Mouse (Mus musculus): ENCODE data around the gene Cyp3a41b.
"Not testable (repeated sequence)": the region's sequence is repeated elsewhere in the genome, so short reads cannot be mapped to it uniquely, and the experiment has no call there.

The Cyp3a41b gene

DNA sequence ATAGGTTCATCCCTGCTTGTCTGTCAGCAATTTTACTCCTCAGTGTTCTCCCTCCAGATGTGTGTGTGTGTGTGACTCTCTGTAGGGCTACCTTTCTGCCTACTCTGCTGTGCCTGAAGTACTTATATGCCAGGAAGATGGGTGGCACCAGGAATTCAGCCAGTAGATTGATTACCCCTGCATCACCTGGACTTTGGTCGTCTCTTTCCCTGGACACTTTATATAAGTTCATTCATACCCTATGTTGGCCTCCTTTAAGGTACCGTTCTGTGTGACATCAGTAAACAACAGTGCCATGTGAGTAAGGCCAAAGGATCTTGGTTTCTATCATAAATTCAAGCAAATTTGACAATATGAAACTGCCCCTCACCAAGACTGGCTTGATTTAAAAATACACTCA lies at the start of gene Cyp3a41b:
TSS of gene Cyp3a41b (minus strand) at position 101 of the 400 bp plus-strand sequence.
- not testable (repeated sequence) for DNase-seq

DNA sequence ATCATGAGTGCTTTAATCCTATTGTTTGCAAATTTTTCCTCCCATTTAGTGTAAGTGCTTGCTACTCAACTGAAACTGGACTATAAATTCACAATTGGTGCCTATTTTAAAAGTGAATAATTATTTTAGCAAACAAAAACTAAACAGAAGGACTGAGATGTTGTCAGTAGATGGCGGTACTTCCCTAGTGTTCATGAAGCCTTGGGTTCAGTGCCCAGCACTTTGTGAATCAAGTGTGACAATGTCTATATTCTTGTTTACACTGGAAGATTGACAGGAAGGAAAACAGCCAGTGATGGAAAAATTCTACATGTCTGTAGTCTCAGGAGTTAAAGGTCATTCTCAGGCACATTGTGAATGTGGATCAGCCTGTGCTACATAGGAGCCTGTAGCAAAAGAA lies 47.8 kb upstream of the Cyp3a41b start:
- DNase-seq, result not testable (repeated sequence)

DNA sequence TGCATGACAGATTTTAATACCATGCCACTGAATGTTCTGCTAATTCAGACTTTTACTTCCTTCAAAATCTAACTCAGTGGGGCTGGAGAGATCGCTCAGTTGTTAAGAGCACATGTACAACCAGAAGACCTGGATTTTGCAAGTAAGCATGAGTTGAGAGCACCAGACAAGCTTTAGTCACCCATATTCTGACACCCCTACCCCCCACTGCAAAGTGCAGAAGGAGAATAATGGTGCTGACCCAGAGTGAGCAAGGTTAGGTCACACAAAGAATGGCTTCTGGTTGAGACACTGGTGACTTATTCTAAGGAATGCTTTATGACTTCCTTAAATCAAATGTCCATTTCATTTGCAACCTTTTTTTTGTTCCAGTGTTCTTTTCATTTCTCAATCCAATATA lies 20.4 kb upstream of the Cyp3a41b start:
- DNase-seq, result not testable (repeated sequence)

DNA sequence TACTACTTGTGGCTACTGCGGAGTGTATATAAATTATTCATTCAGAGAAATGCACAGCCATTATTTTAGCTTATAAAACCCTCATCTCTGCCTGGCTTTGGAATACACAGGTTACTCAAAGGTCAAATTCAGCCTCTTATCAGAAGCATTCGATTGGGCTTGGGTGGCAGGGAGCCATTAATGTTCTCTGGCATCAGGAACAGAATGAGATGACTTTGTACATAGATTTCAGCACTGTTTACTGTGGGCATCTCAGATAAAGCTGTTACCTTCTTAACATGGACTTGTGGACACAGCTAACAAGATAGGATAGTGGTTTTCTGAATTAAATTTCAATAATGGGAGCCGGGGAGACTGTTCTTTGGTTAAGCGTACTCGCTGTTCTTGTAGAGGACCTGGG lies 13.3 kb upstream of the Cyp3a41b start:
- not testable (repeated sequence) for DNase-seq

DNA sequence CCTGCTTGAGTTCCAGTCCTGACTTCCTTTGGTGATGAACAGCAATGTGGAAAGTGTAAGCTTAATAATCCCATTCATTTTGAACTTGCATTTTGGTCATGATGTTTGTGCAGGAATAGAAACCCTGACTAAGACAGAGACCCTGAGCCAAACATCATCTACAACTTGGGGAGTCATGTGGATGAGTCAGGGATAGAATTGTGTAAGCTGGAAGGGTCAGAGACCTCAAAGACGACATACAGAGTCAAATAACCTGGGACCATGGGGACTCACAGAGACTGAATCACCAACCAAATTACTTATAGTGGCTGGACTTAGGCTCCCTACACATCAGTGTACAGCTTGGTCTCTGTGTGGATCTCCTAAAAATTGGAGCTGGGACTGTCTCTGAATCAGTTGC lies 7.2 kb downstream of the Cyp3a41b start:
- DNase-seq, result not testable (repeated sequence)

DNA sequence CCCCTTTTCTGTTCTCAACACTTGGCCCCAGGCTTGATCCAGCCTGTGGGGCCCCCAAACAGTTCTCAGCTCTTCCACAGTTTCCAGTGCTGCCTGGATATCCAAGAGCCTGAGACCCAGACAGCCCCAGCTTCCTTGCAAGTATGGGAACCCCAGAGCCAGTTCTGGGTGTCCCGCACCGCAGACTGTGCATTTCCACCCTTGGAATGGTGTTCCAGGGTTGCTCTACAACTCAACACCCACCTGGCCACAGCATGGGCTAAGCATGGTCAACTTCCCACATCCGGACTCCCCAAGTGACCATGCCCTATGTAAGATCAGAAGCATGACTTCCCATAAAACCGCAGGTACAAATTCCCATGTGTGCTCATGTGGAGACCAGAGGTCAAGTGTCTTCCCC lies 8.9 kb downstream of the Cyp3a41b start:
- DNase-seq, result not testable (repeated sequence)

DNA sequence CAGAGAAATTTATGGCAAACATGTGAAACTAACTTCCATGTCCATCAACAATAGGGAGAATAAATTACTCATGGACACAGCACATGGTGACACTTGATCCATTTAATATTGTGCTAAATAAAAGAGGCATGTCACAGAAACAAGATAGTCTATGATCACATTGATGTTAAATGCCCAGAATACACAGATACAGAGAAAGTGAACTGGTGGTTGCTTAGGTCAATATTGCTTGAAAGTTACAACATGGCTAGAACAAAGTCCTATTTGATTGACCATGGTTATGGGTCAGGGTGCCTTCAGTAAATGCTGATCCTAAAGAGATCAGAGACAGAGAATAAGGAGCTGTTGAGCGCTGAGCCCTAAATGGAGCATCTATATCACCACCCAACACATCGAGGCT lies 12.6 kb downstream of the Cyp3a41b start:
- DNase-seq, result not testable (repeated sequence)
